Mouse (Mus musculus): ENCODE measurements at regions not wholly inside any gene's neighbourhood (a gene's known extent, or its start where the extent isn't known, plus 50 kb on each side); places are given as distances from the start of the nearest gene placed in this dataset.

GRCm38 (mm10) chr3:6532366-6532765 is 87.9 kb downstream of the 1700008P02Rik start:
- H3K27ac ChIP-seq (ENCODE audit: low read depth, low read length) = no peak overlapping the region
- no peaks in the 10 kb centered on the region for H3K27me3 ChIP-seq (ENCODE audit: insufficient read depth, low read length)
- H3K9me3 ChIP-seq (ENCODE audit: low read length) = no peaks in the 10 kb centered on the region
- ATAC-seq = peak; percentile 96
- no peaks in the 10 kb centered on the region for H3K4me1 ChIP-seq (ENCODE audit: insufficient read depth)
- peak; percentile 16 for DNase-seq
- no peak for TF ChIP-seq CTCF (IDR thresholded peaks at IDR 0.05; ENCODE audit: low read depth)
- H3K9ac ChIP-seq = no peak overlapping the region
- no peak overlapping the region for H3K4me3 ChIP-seq (ENCODE audit: low read depth, low read length)
- H3K36me3 ChIP-seq (ENCODE audit: insufficient read depth) = no peaks in the 10 kb centered on the region
- WGBS = 40% methylated on average over 2 of the region's 2 CpGs
- H3K4me2 ChIP-seq (ENCODE audit: low read depth) = no peak overlapping the region

GRCm38 (mm10) chr3:6525987-6526386 is 94.3 kb downstream of the 1700008P02Rik start:
- ATAC-seq (no peak), DNase-seq (no peak)
- no peaks in the 10 kb centered on the region for H3K27me3 ChIP-seq (ENCODE audit: insufficient read depth, low read length)
- H3K27ac ChIP-seq (ENCODE audit: low read depth, low read length) = no peak overlapping the region
- no peak overlapping the region for H3K4me3 ChIP-seq (ENCODE audit: low read depth, low read length)
- no peaks in the 10 kb centered on the region for H3K9me3 ChIP-seq (ENCODE audit: low read length)
- 91% methylated on average over 3 of the region's 3 CpGs for WGBS
- H3K4me2 ChIP-seq (ENCODE audit: low read depth) = no peak overlapping the region
- H3K36me3 ChIP-seq (ENCODE audit: insufficient read depth) = no peaks in the 10 kb centered on the region
- H3K4me1 ChIP-seq (ENCODE audit: insufficient read depth) = no peaks in the 10 kb centered on the region
- H3K9ac ChIP-seq = no peak overlapping the region
- no peak for TF ChIP-seq CTCF (IDR thresholded peaks at IDR 0.05; ENCODE audit: low read depth)

- no peak overlapping the region for H3K4me3 ChIP-seq (ENCODE audit: low read depth, low read length)
- no peak for ATAC-seq
- no peak overlapping the region for H3K27ac ChIP-seq (ENCODE audit: low read depth, low read length)
- no peaks in the 10 kb centered on the region for H3K4me1 ChIP-seq (ENCODE audit: insufficient read depth)
- H3K4me2 ChIP-seq (ENCODE audit: low read depth) = no peak overlapping the region
- no peak for DNase-seq
- 79% methylated on average over 1 of the region's 1 CpGs for WGBS
- TF ChIP-seq CTCF (IDR thresholded peaks at IDR 0.05; ENCODE audit: low read depth) = no peak
- no peaks in the 10 kb centered on the region for H3K9me3 ChIP-seq (ENCODE audit: low read length)
- H3K9ac ChIP-seq = no peak overlapping the region
- H3K36me3 ChIP-seq (ENCODE audit: insufficient read depth) = no peaks in the 10 kb centered on the region
- H3K27me3 ChIP-seq (ENCODE audit: insufficient read depth, low read length) = no peaks in the 10 kb centered on the region
Observed at GRCm38 (mm10) chr3:6525173-6525572, 95.1 kb downstream of the 1700008P02Rik start.

GRCm38 (mm10) chr3:6511351-6511750 is 108.9 kb downstream of the 1700008P02Rik start:
- no peak for ATAC-seq
- H3K4me2 ChIP-seq (ENCODE audit: low read depth) = no peak overlapping the region
- no peak overlapping the region for H3K9ac ChIP-seq
- no peak for DNase-seq
- no peaks in the 10 kb centered on the region for H3K4me1 ChIP-seq (ENCODE audit: insufficient read depth)
- no peaks in the 10 kb centered on the region for H3K9me3 ChIP-seq (ENCODE audit: low read length)
- no peak overlapping the region for H3K4me3 ChIP-seq (ENCODE audit: low read depth, low read length)
- WGBS = 81% methylated on average over 6 of the region's 6 CpGs
- no peak for TF ChIP-seq CTCF (IDR thresholded peaks at IDR 0.05; ENCODE audit: low read depth)
- no peak overlapping the region for H3K27ac ChIP-seq (ENCODE audit: low read depth, low read length)
- H3K36me3 ChIP-seq (ENCODE audit: insufficient read depth) = no peaks in the 10 kb centered on the region
- H3K27me3 ChIP-seq (ENCODE audit: insufficient read depth, low read length) = no peaks in the 10 kb centered on the region

- DNase-seq = no peak
- H3K9ac ChIP-seq = no peak overlapping the region
- no peaks in the 10 kb centered on the region for H3K27me3 ChIP-seq (ENCODE audit: insufficient read depth, low read length)
- no peak overlapping the region for H3K4me2 ChIP-seq (ENCODE audit: low read depth)
- ATAC-seq = no peak
- H3K9me3 ChIP-seq (ENCODE audit: low read length) = no peaks in the 10 kb centered on the region
- no peak for TF ChIP-seq CTCF (IDR thresholded peaks at IDR 0.05; ENCODE audit: low read depth)
- H3K4me3 ChIP-seq (ENCODE audit: low read depth, low read length) = no peak overlapping the region
- 96% methylated on average over 1 of the region's 1 CpGs for WGBS
- no peaks in the 10 kb centered on the region for H3K4me1 ChIP-seq (ENCODE audit: insufficient read depth)
- H3K36me3 ChIP-seq (ENCODE audit: insufficient read depth) = no peaks in the 10 kb centered on the region
- no peak overlapping the region for H3K27ac ChIP-seq (ENCODE audit: low read depth, low read length)
Observed at GRCm38 (mm10) chr3:6504136-6504535, 116.1 kb downstream of the 1700008P02Rik start.

GRCm38 (mm10) chr3:6484041-6484440 is 136.2 kb downstream of the 1700008P02Rik start:
- Histone ChIP-seq H3K27me3 (ENCODE audit: insufficient read depth, low read length) (no peaks in the 10 kb centered on the region), H3K27ac (ENCODE audit: low read depth, low read length) (no peak overlapping the region), H3K4me1 (ENCODE audit: insufficient read depth) (no peaks in the 10 kb centered on the region), H3K36me3 (ENCODE audit: insufficient read depth) (no peaks in the 10 kb centered on the region), H3K4me2 (ENCODE audit: low read depth) (no peak overlapping the region), H3K9me3 (ENCODE audit: low read length) (no peaks in the 10 kb centered on the region), H3K9ac (no peak overlapping the region), H3K4me3 (ENCODE audit: low read depth, low read length) (no peak overlapping the region)
- no peak for TF ChIP-seq CTCF (IDR thresholded peaks at IDR 0.05; ENCODE audit: low read depth)
- ATAC-seq (no peak), DNase-seq (no peak)
- 85% methylated on average over 3 of the region's 3 CpGs for WGBS

GRCm38 (mm10) chr3:6481610-6482009 is 138.6 kb downstream of the 1700008P02Rik start:
- ATAC-seq = no peak
- 65% methylated on average over 1 of the region's 1 CpGs for WGBS
- H3K4me1 ChIP-seq (ENCODE audit: insufficient read depth) = no peaks in the 10 kb centered on the region
- no peak overlapping the region for H3K4me2 ChIP-seq (ENCODE audit: low read depth)
- no peaks in the 10 kb centered on the region for H3K9me3 ChIP-seq (ENCODE audit: low read length)
- H3K27me3 ChIP-seq (ENCODE audit: insufficient read depth, low read length) = no peaks in the 10 kb centered on the region
- TF ChIP-seq CTCF (IDR thresholded peaks at IDR 0.05; ENCODE audit: low read depth) = no peak
- no peak overlapping the region for H3K27ac ChIP-seq (ENCODE audit: low read depth, low read length)
- no peak overlapping the region for H3K9ac ChIP-seq
- DNase-seq = no peak
- H3K36me3 ChIP-seq (ENCODE audit: insufficient read depth) = no peaks in the 10 kb centered on the region
- no peak overlapping the region for H3K4me3 ChIP-seq (ENCODE audit: low read depth, low read length)
